Mouse (Mus musculus) gastrocnemius, adult 2 months (tissue): ENCODE results near the gene Gm3285. TPM values are rescaled to one million over a fixed set of nuclear protein-coding genes. Genes with fewer than 3 reads are reported as not detected.

Experiments used
- DNase-seq: peaks from one replicate; pipeline ENCODE4 v3.0.0; 2022
- H3K27ac ChIP-seq: fragments of 200-600 bp; 2 replicates; pipeline ENCODE4 v1.8.1; 2022; ENCODE audit warnings: mild to moderate bottlenecking
- H3K4me3 ChIP-seq: fragments of 200-600 bp; 2 replicates; pipeline ENCODE4 v1.8.1; 2022; ENCODE audit warnings: mild to moderate bottlenecking, moderate library complexity
- CTCF ChIP-seq: fragments of 200-600 bp; IDR thresholded peaks from 2 replicates; pipeline ENCODE4 v1.8.1; 2022; ENCODE audit warnings: antibody characterized with exemption, mild to moderate bottlenecking, moderate library complexity
- intact Hi-C: fragments of 180-260 bp; cut with DNase I; formaldehyde crosslinking; loops from one replicate; pipeline ENCODE4 v1.15.1; 2025
- total RNA-seq, 2 experiments: library from RNA; stranded (reverse); gene quantifications; 2 replicates each; pipeline ENCODE4 v1.2.3; 2021

Gene Gm3285
- total RNA-seq, 2 experiments from 2014 or later, result not detected

DNA sequence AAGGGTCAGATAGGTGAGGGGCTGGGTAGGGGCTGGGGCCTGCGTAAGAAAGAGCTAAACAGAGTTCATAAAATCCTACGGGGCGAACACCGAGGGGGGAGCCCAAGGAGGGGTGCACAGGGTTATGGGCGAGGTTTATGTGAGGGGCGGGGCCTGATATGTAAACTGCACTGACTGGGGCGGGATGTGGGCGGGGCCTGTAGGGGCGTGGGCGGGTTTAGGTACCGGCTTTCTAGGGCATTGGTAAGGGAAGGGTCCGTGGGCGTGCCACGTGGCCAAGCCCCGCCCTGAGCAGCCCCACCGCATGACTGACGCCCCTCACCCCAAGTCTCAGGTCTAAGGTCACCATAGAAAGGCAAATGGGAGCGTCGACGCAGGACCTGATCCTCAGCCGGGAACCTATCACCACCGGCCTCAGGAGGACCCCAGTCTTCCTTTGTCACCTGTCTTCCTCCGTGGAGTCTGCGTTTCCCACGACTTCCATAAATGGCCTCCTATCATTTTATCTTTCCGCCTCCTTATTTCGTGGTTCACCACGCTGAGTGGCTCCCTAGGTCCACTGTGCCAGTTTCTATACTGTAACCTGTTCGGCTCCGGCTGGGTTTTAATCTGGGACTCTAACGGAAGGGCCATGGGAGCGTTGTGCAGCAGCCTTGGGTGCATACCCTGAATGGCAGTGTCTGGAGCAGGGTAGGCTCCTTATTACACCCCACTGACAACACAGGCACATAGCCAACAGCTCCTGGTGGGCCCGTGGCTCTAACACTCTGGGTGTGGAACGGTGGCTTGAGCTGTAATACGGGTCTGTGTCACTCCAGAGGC, 41.3 kb downstream of the Gm3285 start:
- H3K4me3 ChIP-seq, result peak overlapping the region; percentile 76
- DNase-seq, result peak; percentile 35
- H3K27ac ChIP-seq, result no peak overlapping the region
- no peak for TF ChIP-seq CTCF
- intact Hi-C loops, result loop anchor here (2.0 kb wide), 1 partner anchor 68 kb away; the partner anchor contains the start of gene Trpm2

Other genes starting within 250 kb of the Gm3285 start
- 10 to 100 TPM; 95.4 to 100.0 TPM for gene Ube2g2, start 239.7 kb upstream of the Gm3285 start, total RNA-seq
- gene Tspear, start 175.4 kb upstream of the Gm3285 start, total RNA-seq, result not detected
- not detected for gene Gm19402, start 171.2 kb upstream of the Gm3285 start, total RNA-seq
- gene Gm9508, start 164.7 kb upstream of the Gm3285 start, total RNA-seq, result not detected
- not detected for gene Gm10272, start 155.3 kb upstream of the Gm3285 start, total RNA-seq
- not detected for gene Gm10024, start 150.5 kb upstream of the Gm3285 start, total RNA-seq
- not detected for gene Gm10142, start 146.2 kb upstream of the Gm3285 start, total RNA-seq
- gene Krtap12-1, start 141.4 kb upstream of the Gm3285 start, total RNA-seq, result not detected
- gene Gm10100, start 135.5 kb upstream of the Gm3285 start, total RNA-seq, result not detected
- not detected for gene Gm18596, start 119.3 kb upstream of the Gm3285 start, total RNA-seq
- gene Gm9736, start 110.6 kb upstream of the Gm3285 start, total RNA-seq, result not detected
- not detected for gene Gm3233, start 102.3 kb upstream of the Gm3285 start, total RNA-seq
- gene Gm3238, start 90.7 kb upstream of the Gm3285 start, total RNA-seq, result not detected
- not detected for gene Gm7138, start 85.0 kb upstream of the Gm3285 start, total RNA-seq
- gene Gm3250, start 79.4 kb upstream of the Gm3285 start, total RNA-seq, result not detected
- gene Gm7137, start 73.8 kb upstream of the Gm3285 start, total RNA-seq, result not detected
- not detected for gene Gm9639, start 66.9 kb upstream of the Gm3285 start, total RNA-seq
- not detected for gene Gm19668, start 62.8 kb upstream of the Gm3285 start, total RNA-seq
- not detected for gene Gm9507, start 50.1 kb upstream of the Gm3285 start, total RNA-seq
- gene Gm2696, start 47.3 kb upstream of the Gm3285 start, total RNA-seq, result not detected
- not detected for gene Krtap10-4, start 34.9 kb upstream of the Gm3285 start, total RNA-seq
- gene Krtap10-10, start 26.0 kb upstream of the Gm3285 start, total RNA-seq, result not detected
- gene Gm36176, start 15.2 kb upstream of the Gm3285 start, total RNA-seq, result not detected
- gene Gm10318, start 9.1 kb upstream of the Gm3285 start, total RNA-seq, result not detected
- gene Lrrc3, start 40.6 kb downstream of the Gm3285 start, total RNA-seq, result under 1 TPM; 0.13 to 0.14 TPM
- gene Trpm2, start 108.6 kb downstream of the Gm3285 start, total RNA-seq, result under 1 TPM in 1 of 2 experiments, not detected in 1; 0.33 TPM
- gene 1810043G02Rik, start 116.5 kb downstream of the Gm3285 start, total RNA-seq, result 1 to 10 TPM; 3.8 to 4.3 TPM
- 1 to 10 TPM; 6.0 to 6.5 TPM for gene Pfkl, start 148.1 kb downstream of the Gm3285 start, total RNA-seq
- not detected for gene Dnmt3l, start 180.0 kb downstream of the Gm3285 start, total RNA-seq
- gene Aire, start 181.6 kb downstream of the Gm3285 start, total RNA-seq, result not detected
- 1 to 10 TPM; 1.3 to 1.8 TPM for gene Icosl, start 207.3 kb downstream of the Gm3285 start, total RNA-seq